Mouse (Mus musculus) stomach, postnatal 0 days (tissue): Measurements from ENCODE around the gene Bik. TPM values are rescaled to one million over a fixed set of nuclear protein-coding genes. Genes with fewer than 3 reads are reported as not detected.

Experiments used
- ATAC-seq: fragments of 200-750 bp; cut with Nextera tagmentation; 2 replicates; pipeline ENCODE4 v1.8.0; 2017; ENCODE audit not compliant: low FRiP score, low TSS enrichment
- DNase-seq: peaks from one replicate; pipeline ENCODE4 v3.0.0-alpha.2; 2016; ENCODE audit warnings: low spot score
- H3K27ac ChIP-seq: fragments of 300-500 bp; sonication (generic); replicated peaks from 2 replicates; pipeline ENCODE4 v1.5.1; 2014; ENCODE audit warnings: mild to moderate bottlenecking, control low read depth
- H3K27me3 ChIP-seq: fragments of 300-500 bp; sonication (generic); 2 replicates; pipeline ENCODE4 v1.6.1; 2014; ENCODE audit warnings: low read length; ENCODE audit not compliant: control insufficient read depth, insufficient read depth
- H3K36me3 ChIP-seq: fragments of 300-500 bp; sonication (generic); 2 replicates; pipeline ENCODE4 v1.6.1; 2014; ENCODE audit warnings: low read length, mixed read lengths; ENCODE audit not compliant: control insufficient read depth, insufficient read depth
- H3K4me1 ChIP-seq: fragments of 300-500 bp; sonication (generic); replicated peaks from 2 replicates; pipeline ENCODE4 v1.6.1; 2014; ENCODE audit warnings: antibody characterized with exemption; ENCODE audit not compliant: control insufficient read depth, insufficient read depth
- H3K4me2 ChIP-seq: fragments of 300-500 bp; sonication (generic); replicated peaks from 2 replicates; pipeline ENCODE4 v1.6.1; 2014; ENCODE audit warnings: low read depth, mild to moderate bottlenecking, control low read depth, moderate library complexity
- H3K4me3 ChIP-seq: fragments of 300-500 bp; sonication (generic); 2 replicates; pipeline ENCODE4 v1.5.1; 2014; ENCODE audit warnings: low read depth, low read length, control low read depth
- H3K9ac ChIP-seq: fragments of 300-500 bp; sonication (generic); 2 replicates; pipeline ENCODE4 v1.6.1; 2014; ENCODE audit warnings: mild to moderate bottlenecking, low read length, control low read depth, mixed read lengths
- H3K9me3 ChIP-seq: fragments of 300-500 bp; sonication (generic); 2 replicates; pipeline ENCODE4 v1.6.1; 2016; ENCODE audit warnings: low read length; ENCODE audit not compliant: control insufficient read depth
- CTCF ChIP-seq: IDR thresholded peaks from 2 replicates; pipeline ENCODE4 v1.5.1; 2016; ENCODE audit warnings: antibody characterized with exemption, low read depth, mild to moderate bottlenecking, moderate library complexity
- EP300 ChIP-seq: optimal IDR thresholded peaks from 2 replicates; pipeline ENCODE3; 2016; ENCODE audit warnings: antibody characterized with exemption
- WGBS: fragments of 180-500 bp; shearing (Covaris S2); extraction: QIAGEN DNeasy Blood & Tissue Kit; methylation state at CpG from one replicate; pipeline ENCODE4 v1.1.7; 2014; 5-methylcytosine and 5-hydroxymethylcytosine counted together
- polyA plus RNA-seq: library from polyadenylated mRNA; unstranded; fragments of >200 nt; fragmentation: Nextera tagmentation; extraction: Ambion mirVana; gene quantifications from 2 replicates; pipeline ENCODE4 v1.2.1, GENCODE M21; 2015

The Bik gene
- polyA plus RNA-seq, 1 experiment from 2014 or later: 4.2 TPM

DNA sequence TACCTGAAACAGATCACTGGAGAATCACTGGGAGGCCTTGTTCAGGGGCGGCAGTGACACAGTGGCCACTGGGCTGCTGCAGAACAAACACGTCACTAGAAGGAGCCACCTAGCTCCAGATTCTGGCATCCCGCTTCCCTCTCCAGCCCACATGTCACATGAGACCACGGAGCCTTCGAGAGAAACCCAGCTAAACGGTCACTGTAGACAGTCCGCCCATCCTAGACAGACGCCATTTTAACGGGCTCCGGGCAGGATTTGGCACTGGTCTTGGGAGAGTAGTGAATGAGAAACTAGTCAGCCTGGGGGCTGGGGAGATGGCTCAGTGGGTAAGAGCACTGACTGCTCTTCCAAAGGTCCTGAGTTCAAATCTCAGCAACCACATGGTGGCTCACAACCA, 42.4 kb upstream of the Bik start:
- no peak overlapping the region for H3K27ac ChIP-seq
- TF ChIP-seq EP300 (no peak), CTCF (no peak)
- no peaks in the 10 kb centered on the region for H3K36me3 ChIP-seq
- H3K9ac ChIP-seq: no peak overlapping the region
- H3K27me3 ChIP-seq: no peaks in the 10 kb centered on the region
- no peak overlapping the region for H3K4me3 ChIP-seq
- H3K4me1 ChIP-seq: no peaks in the 10 kb centered on the region
- no peak overlapping the region for H3K4me2 ChIP-seq
- H3K9me3 ChIP-seq: no peaks in the 10 kb centered on the region
- ATAC-seq (no peak), DNase-seq (no peak)
- 95% methylated on average over 10 of the region's 10 CpGs for WGBS

- H3K9me3 ChIP-seq: no peaks in the 10 kb centered on the region
- ATAC-seq: peak; percentile 47; the same call in 1 of the 2 replicates
- whole genome bisulfite sequencing: 59% methylated on average over 9 of the region's 9 CpGs
- H3K27me3 ChIP-seq: no peaks in the 10 kb centered on the region
- DNase-seq: no peak
- no peak overlapping the region for H3K4me2 ChIP-seq
- no peak overlapping the region for H3K9ac ChIP-seq
- TF ChIP-seq CTCF: no peak
- no peak for TF ChIP-seq EP300
- no peaks in the 10 kb centered on the region for H3K4me1 ChIP-seq
- H3K36me3 ChIP-seq: no peaks in the 10 kb centered on the region
- no peak overlapping the region for H3K4me3 ChIP-seq
- H3K27ac ChIP-seq: peak overlapping the region; percentile 40; the same call in 1 of the 2 replicates
Observed at GRCm38 (mm10) chr15:83487477-83488115, 39.1 kb upstream of the Bik start.

DNA sequence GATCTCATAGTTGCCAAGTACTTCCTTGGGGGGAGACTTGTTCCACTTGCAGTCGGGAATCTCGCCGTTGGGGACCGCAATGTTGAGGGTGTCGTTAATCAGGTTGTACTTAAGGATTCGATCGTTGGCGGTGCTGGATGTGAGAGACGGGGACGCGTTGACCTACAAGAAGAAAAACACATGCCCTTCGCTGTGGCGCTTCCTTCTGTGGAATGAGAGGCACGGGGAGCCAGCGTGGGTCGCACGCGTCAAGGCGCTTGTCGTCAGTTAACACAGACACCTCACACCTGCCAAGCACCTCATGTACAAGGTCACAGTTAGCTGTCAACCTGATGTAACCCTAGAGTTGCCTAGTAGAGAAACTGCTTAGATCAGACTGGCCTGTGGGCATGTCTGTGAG, 37.2 kb upstream of the Bik start:
- Histone ChIP-seq H3K27ac (no peak overlapping the region), H3K4me2 (no peak overlapping the region), H3K4me3 (no peak overlapping the region), H3K36me3 (no peaks in the 10 kb centered on the region), H3K9ac (no peak overlapping the region), H3K27me3 (no peaks in the 10 kb centered on the region), H3K9me3 (no peaks in the 10 kb centered on the region), H3K4me1 (no peaks in the 10 kb centered on the region)
- DNase-seq: no peak
- 90% methylated on average over 20 of the region's 20 CpGs for WGBS
- TF ChIP-seq EP300 (no peak), CTCF (no peak)
- no peak for ATAC-seq

DNA sequence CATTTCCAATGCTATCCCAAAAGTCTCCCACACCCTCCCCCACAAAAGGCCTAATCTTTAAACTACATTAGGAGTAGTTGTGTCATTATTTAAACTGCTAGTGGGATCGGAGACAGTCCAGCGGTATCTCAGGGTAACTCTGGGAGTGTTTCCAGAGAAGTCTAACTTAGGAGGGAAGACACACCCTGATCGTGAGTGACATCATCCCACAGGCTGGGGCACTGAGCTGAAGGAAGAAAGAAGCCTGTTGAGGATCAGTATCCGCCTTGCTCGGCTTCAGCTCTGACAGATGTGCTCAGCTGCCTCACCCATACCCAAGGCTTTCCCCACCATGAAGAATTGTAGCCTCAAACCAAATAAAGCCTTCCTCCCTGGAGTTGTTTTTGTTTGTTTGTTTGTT, 34.8 kb upstream of the Bik start:
- no peak overlapping the region for H3K4me3 ChIP-seq
- DNase-seq: no peak
- WGBS: 29% methylated on average over 5 of the region's 5 CpGs
- H3K9ac ChIP-seq: no peak overlapping the region
- TF ChIP-seq EP300: no peak
- TF ChIP-seq CTCF: no peak
- no peaks in the 10 kb centered on the region for H3K9me3 ChIP-seq
- no peaks in the 10 kb centered on the region for H3K4me1 ChIP-seq
- ATAC-seq: no peak; the same call in 1 of the 2 replicates
- no peaks in the 10 kb centered on the region; the same call in 1 of the 2 replicates for H3K36me3 ChIP-seq
- H3K4me2 ChIP-seq: no peak overlapping the region
- no peaks in the 10 kb centered on the region for H3K27me3 ChIP-seq
- no peak overlapping the region for H3K27ac ChIP-seq

DNA sequence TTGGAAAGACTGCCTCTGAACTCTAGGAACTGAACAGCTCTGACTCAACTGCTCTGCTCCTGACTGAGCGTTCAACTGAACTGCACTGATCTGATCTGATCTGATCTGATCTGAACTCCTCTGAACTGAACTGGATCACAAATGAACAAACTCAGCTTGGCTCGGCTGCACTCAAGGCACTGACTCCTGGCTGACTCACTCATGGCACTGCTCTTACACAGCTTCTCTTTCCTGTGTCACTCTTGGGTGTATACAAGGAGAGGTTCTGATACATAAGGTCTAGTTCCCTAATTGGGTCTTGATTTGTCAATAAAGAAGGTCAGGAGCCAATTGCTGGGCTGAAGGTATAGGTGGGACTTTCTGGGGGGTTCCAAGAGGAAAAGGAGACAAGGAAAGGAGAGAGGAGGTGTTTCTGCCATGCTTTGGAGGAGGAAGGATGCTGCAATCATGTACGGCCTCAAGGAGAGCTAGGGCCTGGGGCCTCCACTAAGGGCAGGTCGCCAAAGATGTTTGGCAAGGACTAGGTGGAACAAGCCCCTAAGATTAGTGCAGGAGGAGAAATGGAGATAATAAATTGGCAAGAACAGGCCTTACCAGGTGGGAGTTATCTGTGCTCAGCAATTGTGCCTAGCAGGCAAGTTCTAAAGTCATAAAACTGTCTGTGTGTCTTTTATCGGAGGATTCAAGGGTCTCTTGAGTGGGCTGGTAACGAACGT, 32.6 kb upstream of the Bik start:
- H3K9ac ChIP-seq: no peak overlapping the region
- no peak overlapping the region for H3K27ac ChIP-seq
- H3K9me3 ChIP-seq: no peaks in the 10 kb centered on the region
- no peak for DNase-seq
- H3K36me3 ChIP-seq: no peaks in the 10 kb centered on the region; the same call in 1 of the 2 replicates
- WGBS: 65% methylated on average over 7 of the region's 7 CpGs
- no peak overlapping the region for H3K4me2 ChIP-seq
- H3K4me1 ChIP-seq: no peaks in the 10 kb centered on the region
- no peaks in the 10 kb centered on the region for H3K27me3 ChIP-seq
- TF ChIP-seq CTCF: no peak
- TF ChIP-seq EP300: no peak
- H3K4me3 ChIP-seq: no peak overlapping the region
- ATAC-seq: peak; percentile 33; the same call in 1 of the 2 replicates

GRCm38 (mm10) chr15:83494572-83494920, 32.1 kb upstream of the Bik start:
- H3K4me1 ChIP-seq: no peaks in the 10 kb centered on the region
- no peak for TF ChIP-seq CTCF
- no peak for TF ChIP-seq EP300
- no peak for ATAC-seq
- H3K27ac ChIP-seq: no peak overlapping the region
- H3K4me3 ChIP-seq: no peak overlapping the region
- no peak for DNase-seq
- WGBS: 48% methylated on average over 6 of the region's 6 CpGs
- H3K9me3 ChIP-seq: no peaks in the 10 kb centered on the region
- no peaks in the 10 kb centered on the region for H3K27me3 ChIP-seq
- H3K36me3 ChIP-seq: no peaks in the 10 kb centered on the region; the same call in 1 of the 2 replicates
- H3K4me2 ChIP-seq: no peak overlapping the region
- H3K9ac ChIP-seq: no peak overlapping the region
